Mouse (Mus musculus): ENCODE measurements around the gene Tcf7l1. TPM values are rescaled to one million over a fixed set of nuclear protein-coding genes. Genes with fewer than 3 reads are reported as not detected.

Tcf7l1 gene
- total and polyA plus RNA-seq, 2 experiments from 2014 or later: 4.0 to 9.1 TPM

- no peaks in the 10 kb centered on the region for H3K27me3 ChIP-seq (ENCODE audit: insufficient read depth, low read length)
- ATAC-seq (no peak), DNase-seq (ENCODE audit: low spot score) (no peak)
- 76% methylated on average over 3 of the region's 3 CpGs for WGBS
- TF ChIP-seq CTCF (IDR thresholded peaks at IDR 0.05; ENCODE audit: low read depth): no peak
- H3K4me1 ChIP-seq (ENCODE audit: insufficient read depth, low read length): no peaks in the 10 kb centered on the region
- H3K9me3 ChIP-seq (ENCODE audit: low read length): no peaks in the 10 kb centered on the region
- H3K36me3 ChIP-seq (ENCODE audit: insufficient read depth, low read length): peaks cover 8% of the 10 kb centered on the region; the same call in 1 of the 2 replicates
- H3K4me3 ChIP-seq (ENCODE audit: low read length): no peak overlapping the region
- H3K9ac ChIP-seq (replicated peaks; ENCODE audit: low read length): no peak overlapping the region
- no peak overlapping the region for H3K4me2 ChIP-seq (ENCODE audit: low read depth, low read length)
- no peak overlapping the region for H3K27ac ChIP-seq
Measured at GRCm38 (mm10) chr6:72586701-72587100, 202.4 kb downstream of the Tcf7l1 start.

- ATAC-seq (no peak), DNase-seq (ENCODE audit: low spot score) (no peak)
- no peaks in the 10 kb centered on the region for H3K27me3 ChIP-seq (ENCODE audit: insufficient read depth, low read length)
- peaks cover 13% of the 10 kb centered on the region; the same call in 1 of the 2 replicates for H3K36me3 ChIP-seq (ENCODE audit: insufficient read depth, low read length)
- H3K4me1 ChIP-seq (ENCODE audit: insufficient read depth, low read length): no peaks in the 10 kb centered on the region
- H3K9me3 ChIP-seq (ENCODE audit: low read length): no peaks in the 10 kb centered on the region
- no peak overlapping the region for H3K27ac ChIP-seq
- H3K4me2 ChIP-seq (ENCODE audit: low read depth, low read length): no peak overlapping the region
- no peak overlapping the region for H3K9ac ChIP-seq (replicated peaks; ENCODE audit: low read length)
- no peak for TF ChIP-seq CTCF (IDR thresholded peaks at IDR 0.05; ENCODE audit: low read depth)
- 89% methylated on average over 11 of the region's 11 CpGs for WGBS
- H3K4me3 ChIP-seq (ENCODE audit: low read length): no peak overlapping the region
Measured at GRCm38 (mm10) chr6:72584154-72584553, 204.9 kb downstream of the Tcf7l1 start.

- no peaks in the 10 kb centered on the region for H3K4me1 ChIP-seq (ENCODE audit: insufficient read depth, low read length)
- H3K9me3 ChIP-seq (ENCODE audit: low read length): no peaks in the 10 kb centered on the region
- H3K9ac ChIP-seq (replicated peaks; ENCODE audit: low read length): no peak overlapping the region
- no peak overlapping the region for H3K4me2 ChIP-seq (ENCODE audit: low read depth, low read length)
- H3K27me3 ChIP-seq (ENCODE audit: insufficient read depth, low read length): no peaks in the 10 kb centered on the region
- H3K36me3 ChIP-seq (ENCODE audit: insufficient read depth, low read length): peaks cover 16% of the 10 kb centered on the region; the same call in 1 of the 2 replicates
- WGBS: 87% methylated on average over 4 of the region's 4 CpGs
- TF ChIP-seq CTCF (IDR thresholded peaks at IDR 0.05; ENCODE audit: low read depth): no peak
- no peak overlapping the region for H3K4me3 ChIP-seq (ENCODE audit: low read length)
- H3K27ac ChIP-seq: no peak overlapping the region
- ATAC-seq: no peak
- DNase-seq (ENCODE audit: low spot score): no peak
Measured at GRCm38 (mm10) chr6:72583211-72583839, 205.7 kb downstream of the Tcf7l1 start.

GRCm38 (mm10) chr6:72581625-72582382 lies 207.2 kb downstream of the Tcf7l1 start:
- H3K27ac ChIP-seq: no peak overlapping the region
- ATAC-seq: no peak
- TF ChIP-seq CTCF (IDR thresholded peaks at IDR 0.05; ENCODE audit: low read depth): no peak
- WGBS: 74% methylated on average over 11 of the region's 11 CpGs
- H3K4me2 ChIP-seq (ENCODE audit: low read depth, low read length): no peak overlapping the region
- no peak overlapping the region for H3K4me3 ChIP-seq (ENCODE audit: low read length)
- H3K36me3 ChIP-seq (ENCODE audit: insufficient read depth, low read length): peaks cover 15% of the 10 kb centered on the region; the same call in 1 of the 2 replicates
- no peaks in the 10 kb centered on the region for H3K27me3 ChIP-seq (ENCODE audit: insufficient read depth, low read length)
- no peak for DNase-seq (ENCODE audit: low spot score)
- H3K9ac ChIP-seq (replicated peaks; ENCODE audit: low read length): no peak overlapping the region
- no peaks in the 10 kb centered on the region for H3K4me1 ChIP-seq (ENCODE audit: insufficient read depth, low read length)
- H3K9me3 ChIP-seq (ENCODE audit: low read length): no peaks in the 10 kb centered on the region

Other genes starting within 250 kb of the Tcf7l1 start
- gene Capg, start 244.9 kb downstream of the Tcf7l1 start, total RNA-seq (2014; rRNA removed): 5.8 and 10.6 TPM in 2 replicates
- 10.0 and 11.2 TPM in 2 replicates for gene Capg, start 244.9 kb downstream of the Tcf7l1 start, polyA plus RNA-seq (2015; fragmentation: Nextera tagmentation; extraction: Ambion mirVana)
- gene Elmod3, start 190.8 kb downstream of the Tcf7l1 start, total RNA-seq (2014; rRNA removed): 23.8 and 26.1 TPM in 2 replicates
- 16.2 and 18.4 TPM in 2 replicates for gene Elmod3, start 190.8 kb downstream of the Tcf7l1 start, polyA plus RNA-seq (2015; fragmentation: Nextera tagmentation; extraction: Ambion mirVana)
- 4.9 and 12.6 TPM in 2 replicates for gene Retsat, start 190.8 kb downstream of the Tcf7l1 start, total RNA-seq (2014; rRNA removed)
- 10.0 and 11.6 TPM in 2 replicates for gene Retsat, start 190.8 kb downstream of the Tcf7l1 start, polyA plus RNA-seq (2015; fragmentation: Nextera tagmentation; extraction: Ambion mirVana)
- gene Tgoln1, start 172.3 kb downstream of the Tcf7l1 start, total RNA-seq (2014; rRNA removed): 28.5 and 29.8 TPM in 2 replicates
- gene Tgoln1, start 172.3 kb downstream of the Tcf7l1 start, polyA plus RNA-seq (2015; fragmentation: Nextera tagmentation; extraction: Ambion mirVana): 36.3 and 36.4 TPM in 2 replicates
- gene Kcmf1, start 110.7 kb upstream of the Tcf7l1 start, total RNA-seq (2014; rRNA removed): 66.5 and 76.9 TPM in 2 replicates
- 50.1 and 51.0 TPM in 2 replicates for gene Kcmf1, start 110.7 kb upstream of the Tcf7l1 start, polyA plus RNA-seq (2015; fragmentation: Nextera tagmentation; extraction: Ambion mirVana)
- gene Tmsb10, start 169.5 kb upstream of the Tcf7l1 start, total RNA-seq (2014; rRNA removed): 140 and 166 TPM in 2 replicates
- 5,541 and 5,741 TPM in 2 replicates for gene Tmsb10, start 169.5 kb upstream of the Tcf7l1 start, polyA plus RNA-seq (2015; fragmentation: Nextera tagmentation; extraction: Ambion mirVana)